Mouse (Mus musculus) myocyte (in vitro differentiated cells): ENCODE data around the gene Nhlrc4.

Experiments used
- E2F4 ChIP-seq: IDR thresholded peaks from one replicate; pipeline ENCODE4 v1.6.1; 2011; ENCODE audit warnings: mild to moderate bottlenecking, control low read depth, moderate library complexity; ENCODE audit not compliant: insufficient read depth
- POLR2A ChIP-seq: IDR thresholded peaks from one replicate; pipeline ENCODE4 v1.6.1; 2011; ENCODE audit warnings: low read depth, mild to moderate bottlenecking, control low read depth, moderate library complexity; ENCODE audit not compliant: insufficient read length
- TCF12 ChIP-seq: IDR thresholded peaks from one replicate; pipeline ENCODE4 v1.6.1; 2011; ENCODE audit warnings: mild to moderate bottlenecking, control low read depth; ENCODE audit not compliant: poor library complexity, insufficient read depth, severe bottlenecking
- USF1 ChIP-seq: IDR thresholded peaks from one replicate; pipeline ENCODE4 v1.6.1; 2011; ENCODE audit warnings: low read depth, mild to moderate bottlenecking, control low read depth, moderate library complexity

DNA sequence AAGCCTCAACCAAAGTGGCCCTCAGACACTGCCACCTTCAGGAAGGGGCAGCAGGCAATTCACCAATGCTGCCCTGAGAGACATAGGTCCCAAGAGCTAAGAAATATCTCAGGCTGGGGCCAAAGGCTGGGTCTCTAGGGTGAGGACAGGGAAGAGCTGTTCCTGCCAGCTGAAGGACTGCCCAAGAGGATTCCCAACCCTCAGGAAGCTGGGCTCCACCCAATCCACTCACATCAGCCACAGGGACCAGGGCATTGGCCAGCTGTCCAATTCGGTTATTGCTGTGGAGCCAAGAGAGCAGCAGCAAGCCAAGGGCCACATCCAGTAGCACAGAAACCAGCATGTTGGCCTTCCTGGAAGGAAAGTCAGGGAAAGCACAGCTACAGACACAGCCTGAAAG is 10.2 kb downstream of the Nhlrc4 start:
- TF ChIP-seq USF1: no peak
- TF ChIP-seq POLR2A: no peak
- no peak for TF ChIP-seq TCF12
- TF ChIP-seq E2F4: no peak
